Mouse (Mus musculus): ENCODE measurements around the gene Txnl4b. TPM values are rescaled to one million over a fixed set of nuclear protein-coding genes. Genes with fewer than 3 reads are reported as not detected.

Txnl4b gene
- polyA plus RNA-seq, 1 experiment from 2014 or later = 25.4 TPM

DNA sequence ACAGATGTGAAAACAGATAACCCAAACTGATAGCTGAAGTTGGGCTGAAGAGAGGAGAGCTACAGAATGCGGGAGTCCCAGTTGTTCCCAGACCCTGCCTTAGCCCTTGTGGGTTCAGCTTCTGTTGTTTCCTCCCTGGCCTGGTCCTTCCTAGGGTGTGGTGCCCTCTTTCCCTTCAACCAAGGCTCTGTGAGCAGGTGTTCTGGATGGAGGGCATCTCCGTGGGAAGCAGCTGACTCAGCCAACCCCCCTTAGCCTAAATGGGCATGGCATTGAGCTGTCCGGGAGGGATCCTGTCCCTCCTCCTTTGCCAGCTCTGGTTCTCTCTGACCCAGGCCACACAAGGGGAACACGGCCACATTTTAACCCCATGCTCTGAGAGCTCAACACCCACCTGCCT lies 10.6 kb downstream of the Txnl4b start:
- Histone ChIP-seq H3K4me3 (no peak overlapping the region), H3K9ac (no peak overlapping the region), H3K4me2 (replicated peaks) (no peak overlapping the region), H3K27me3 (no peaks in the 10 kb centered on the region), H3K4me1 (no peaks in the 10 kb centered on the region), H3K27ac (no peak overlapping the region), H3K9me3 (no peaks in the 10 kb centered on the region), H3K36me3 (peaks cover 15% of the 10 kb centered on the region)
- WGBS = 72% methylated on average over 4 of the region's 4 CpGs
- ATAC-seq (ENCODE audit: low FRiP score, low read depth) = no peak

DNA sequence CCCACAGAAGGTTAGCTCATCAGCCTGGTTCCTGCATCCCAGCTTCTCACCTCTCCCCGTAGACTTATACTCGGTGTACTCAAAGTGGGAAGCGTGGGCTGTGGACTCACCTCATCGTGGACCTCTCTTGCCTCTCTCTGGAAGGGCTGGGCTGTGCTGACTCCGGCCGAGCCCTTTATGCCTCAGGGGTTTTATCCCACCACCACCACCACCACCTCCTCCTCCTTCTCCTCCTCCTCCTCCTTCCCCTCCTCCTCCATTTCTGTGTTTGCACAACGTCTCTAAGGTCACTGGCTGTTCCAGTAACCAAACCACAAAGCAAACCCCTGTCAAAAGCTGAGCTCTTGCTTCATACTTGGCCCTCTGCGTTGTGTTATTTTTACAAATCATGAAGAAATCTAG lies 13.2 kb downstream of the Txnl4b start, which contains the start of gene Hp:
Hp (minus strand) TSS at position 273 of the 402 bp plus-strand sequence.
- H3K9me3 ChIP-seq = no peaks in the 10 kb centered on the region; the same call in 1 of the 2 replicates
- H3K4me2 ChIP-seq (replicated peaks) = no peak within 1 kb of the TSS
- no peak within 1 kb of the TSS for H3K4me3 ChIP-seq
- H3K4me1 ChIP-seq = no peaks in the 10 kb centered on the region
- H3K27me3 ChIP-seq = no peaks in the 10 kb centered on the region
- ATAC-seq (ENCODE audit: low FRiP score, low read depth) = no peak
- H3K27ac ChIP-seq = no peak within 1 kb of the TSS
- 59% methylated on average over 8 of the region's 8 CpGs for WGBS
- H3K9ac ChIP-seq = no peak within 1 kb of the TSS
- no peaks in the 10 kb centered on the region for H3K36me3 ChIP-seq

- no peak overlapping the region for H3K27ac ChIP-seq
- WGBS = 75% methylated on average over 4 of the region's 4 CpGs
- H3K9me3 ChIP-seq = no peaks in the 10 kb centered on the region; the same call in 1 of the 2 replicates
- no peak overlapping the region for H3K4me3 ChIP-seq
- ATAC-seq (ENCODE audit: low FRiP score, low read depth) = no peak
- H3K36me3 ChIP-seq = no peaks in the 10 kb centered on the region
- H3K9ac ChIP-seq = no peak overlapping the region
- H3K4me1 ChIP-seq = no peaks in the 10 kb centered on the region
- H3K4me2 ChIP-seq (replicated peaks) = no peak overlapping the region
- H3K27me3 ChIP-seq = no peaks in the 10 kb centered on the region
These were observed 18.6 kb downstream of the Txnl4b start for GRCm38 (mm10) chr8:109584293-109584692.

GRCm38 (mm10) chr8:109584830-109585229 lies 19.1 kb downstream of the Txnl4b start:
- no peaks in the 10 kb centered on the region; the same call in 1 of the 2 replicates for H3K9me3 ChIP-seq

DNA sequence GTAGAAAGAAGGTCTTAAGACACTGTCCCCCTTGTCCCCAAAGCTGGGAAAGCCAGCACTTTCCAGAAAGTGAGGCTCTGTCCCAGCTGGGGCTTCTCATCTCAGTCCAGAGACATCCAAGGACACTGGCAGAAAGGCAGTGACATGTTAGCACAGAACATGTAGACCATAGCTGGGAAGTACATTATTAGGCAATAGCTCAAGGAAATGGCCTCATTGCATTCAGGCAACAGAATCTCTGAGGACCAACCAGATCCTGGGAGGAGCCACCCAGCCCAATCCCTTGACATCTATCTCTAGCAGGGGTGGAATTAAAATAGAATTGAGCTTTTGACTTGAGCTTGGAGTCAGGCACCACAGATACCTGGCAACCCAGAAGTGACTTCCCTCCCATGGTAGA lies 20.0 kb downstream of the Txnl4b start:
- Histone ChIP-seq H3K4me1 (no peaks in the 10 kb centered on the region), H3K27me3 (no peaks in the 10 kb centered on the region), H3K36me3 (no peaks in the 10 kb centered on the region), H3K27ac (no peak overlapping the region), H3K9ac (no peak overlapping the region), H3K4me3 (no peak overlapping the region), H3K9me3 (no peaks in the 10 kb centered on the region; the same call in 1 of the 2 replicates), H3K4me2 (replicated peaks) (no peak overlapping the region)
- ATAC-seq (ENCODE audit: low FRiP score, low read depth) = no peak

More at GRCm38 (mm10) chr8:109584830-109585229, 19.1 kb downstream of the Txnl4b start:
- H3K27ac ChIP-seq = no peak overlapping the region
- H3K4me1 ChIP-seq = no peaks in the 10 kb centered on the region
- no peaks in the 10 kb centered on the region for H3K27me3 ChIP-seq
- no peak overlapping the region for H3K9ac ChIP-seq
- no peak overlapping the region for H3K4me3 ChIP-seq
- H3K36me3 ChIP-seq = no peaks in the 10 kb centered on the region
- H3K4me2 ChIP-seq (replicated peaks) = no peak overlapping the region
- 83% methylated on average over 3 of the region's 3 CpGs for WGBS
- ATAC-seq (ENCODE audit: low FRiP score, low read depth) = no peak

- 65% methylated on average over 7 of the region's 7 CpGs for WGBS
- Histone ChIP-seq H3K9ac (no peak overlapping the region), H3K9me3 (no peaks in the 10 kb centered on the region; the same call in 1 of the 2 replicates), H3K27me3 (no peaks in the 10 kb centered on the region), H3K4me2 (replicated peaks) (no peak overlapping the region), H3K4me1 (no peaks in the 10 kb centered on the region), H3K36me3 (peaks cover 8% of the 10 kb centered on the region), H3K27ac (no peak overlapping the region), H3K4me3 (no peak overlapping the region)
- no peak for ATAC-seq (ENCODE audit: low FRiP score, low read depth)
These were observed 21.3 kb downstream of the Txnl4b start for GRCm38 (mm10) chr8:109586972-109587504.

DNA sequence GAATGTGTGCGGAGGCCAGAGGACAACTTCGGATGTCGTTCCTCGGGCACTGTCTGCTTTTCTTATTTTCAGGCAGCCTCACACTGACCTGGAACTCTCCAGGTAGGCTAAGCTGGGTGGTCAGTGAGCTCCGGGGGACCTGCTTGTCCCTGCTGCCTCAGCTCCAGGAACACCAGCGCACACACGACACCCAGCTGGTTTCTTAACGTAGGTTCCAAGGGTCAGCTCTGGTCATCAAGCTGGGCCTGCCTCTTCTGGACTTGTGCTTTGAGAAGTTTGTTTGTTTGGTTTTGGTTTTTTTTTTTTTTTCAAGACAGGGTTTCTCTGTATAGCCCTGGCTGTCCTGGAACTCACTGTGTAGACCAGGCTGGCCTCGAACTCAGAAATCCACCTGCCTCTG lies 25.2 kb downstream of the Txnl4b start:
- peaks cover 45% of the 10 kb centered on the region for H3K36me3 ChIP-seq
- no peak overlapping the region for H3K9ac ChIP-seq
- no peak overlapping the region for H3K4me2 ChIP-seq (replicated peaks)
- ATAC-seq (ENCODE audit: low FRiP score, low read depth) = no peak
- no peak overlapping the region for H3K27ac ChIP-seq
- no peaks in the 10 kb centered on the region for H3K9me3 ChIP-seq
- H3K4me1 ChIP-seq = no peaks in the 10 kb centered on the region
- H3K27me3 ChIP-seq = no peaks in the 10 kb centered on the region
- 84% methylated on average over 9 of the region's 9 CpGs for WGBS
- H3K4me3 ChIP-seq = no peak overlapping the region

DNA sequence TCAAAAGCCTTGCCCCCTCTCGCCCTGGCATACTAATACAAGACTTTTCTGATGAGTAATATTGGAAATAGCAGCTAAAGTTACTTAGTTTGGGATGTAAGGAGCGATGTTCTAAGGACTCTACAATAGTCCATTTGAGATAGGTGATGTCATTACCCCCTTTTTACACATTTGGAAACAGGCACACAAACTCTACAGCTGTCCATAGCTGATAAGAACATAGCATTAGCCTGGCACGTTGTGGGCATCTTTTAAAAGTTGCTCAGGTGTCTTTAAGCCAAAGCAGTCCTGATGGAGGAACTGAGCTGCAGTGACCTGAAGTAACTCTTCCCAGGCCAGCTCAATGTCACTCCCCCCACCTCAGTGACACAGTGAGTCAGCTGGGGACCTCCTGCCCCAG lies 25.7 kb downstream of the Txnl4b start:
- ATAC-seq (ENCODE audit: low FRiP score, low read depth) = no peak
- Histone ChIP-seq H3K4me3 (no peak overlapping the region), H3K27ac (no peak overlapping the region), H3K36me3 (peaks cover 46% of the 10 kb centered on the region), H3K9ac (no peak overlapping the region), H3K4me2 (replicated peaks) (no peak overlapping the region), H3K27me3 (no peaks in the 10 kb centered on the region), H3K4me1 (no peaks in the 10 kb centered on the region), H3K9me3 (no peaks in the 10 kb centered on the region)
- 83% methylated on average over 3 of the region's 3 CpGs for WGBS

GRCm38 (mm10) chr8:109592164-109592563 lies 26.5 kb downstream of the Txnl4b start:
- no peak overlapping the region for H3K9ac ChIP-seq
- no peak for ATAC-seq (ENCODE audit: low FRiP score, low read depth)
- no peaks in the 10 kb centered on the region for H3K9me3 ChIP-seq
- 93% methylated on average over 5 of the region's 5 CpGs for WGBS
- no peak overlapping the region for H3K27ac ChIP-seq
- no peak overlapping the region for H3K4me2 ChIP-seq (replicated peaks)
- no peak overlapping the region for H3K4me3 ChIP-seq
- no peaks in the 10 kb centered on the region for H3K27me3 ChIP-seq
- H3K36me3 ChIP-seq = peaks cover 52% of the 10 kb centered on the region
- no peaks in the 10 kb centered on the region for H3K4me1 ChIP-seq

- Histone ChIP-seq H3K4me2 (replicated peaks) (no peak overlapping the region), H3K27ac (no peak overlapping the region), H3K27me3 (no peaks in the 10 kb centered on the region), H3K9me3 (no peaks in the 10 kb centered on the region), H3K4me3 (no peak overlapping the region), H3K9ac (no peak overlapping the region), H3K4me1 (no peaks in the 10 kb centered on the region), H3K36me3 (peaks cover 54% of the 10 kb centered on the region)
- WGBS = 79% methylated on average over 6 of the region's 6 CpGs
- no peak for ATAC-seq (ENCODE audit: low FRiP score, low read depth)
These were observed 27.6 kb downstream of the Txnl4b start for GRCm38 (mm10) chr8:109593117-109593788.

DNA sequence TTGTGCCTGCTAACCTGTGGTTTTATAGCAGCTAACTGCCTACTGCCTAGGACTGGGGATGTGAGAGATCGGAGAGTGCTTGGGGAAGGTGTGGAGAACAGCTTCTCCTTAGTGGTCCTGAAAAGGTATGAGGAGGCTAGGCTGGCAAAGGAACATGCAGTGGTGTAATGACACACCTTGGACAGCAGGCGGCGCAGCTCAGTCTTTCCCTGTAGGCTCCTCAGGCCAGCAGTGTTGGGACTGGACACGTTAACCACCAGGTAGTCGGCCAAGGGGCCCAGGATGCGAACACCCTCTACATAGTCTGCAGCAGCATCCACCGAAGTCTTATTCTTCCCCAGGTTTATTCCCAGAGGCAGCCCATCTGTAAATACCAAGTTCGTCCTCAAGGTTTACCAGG lies 30.2 kb downstream of the Txnl4b start:
- Histone ChIP-seq H3K4me1 (no peaks in the 10 kb centered on the region), H3K9me3 (no peaks in the 10 kb centered on the region), H3K36me3 (peaks cover 75% of the 10 kb centered on the region), H3K27me3 (no peaks in the 10 kb centered on the region), H3K4me2 (replicated peaks) (no peak overlapping the region), H3K27ac (no peak overlapping the region), H3K4me3 (no peak overlapping the region), H3K9ac (no peak overlapping the region)
- no peak for ATAC-seq (ENCODE audit: low FRiP score, low read depth)
- WGBS = 51% methylated on average over 8 of the region's 8 CpGs

DNA sequence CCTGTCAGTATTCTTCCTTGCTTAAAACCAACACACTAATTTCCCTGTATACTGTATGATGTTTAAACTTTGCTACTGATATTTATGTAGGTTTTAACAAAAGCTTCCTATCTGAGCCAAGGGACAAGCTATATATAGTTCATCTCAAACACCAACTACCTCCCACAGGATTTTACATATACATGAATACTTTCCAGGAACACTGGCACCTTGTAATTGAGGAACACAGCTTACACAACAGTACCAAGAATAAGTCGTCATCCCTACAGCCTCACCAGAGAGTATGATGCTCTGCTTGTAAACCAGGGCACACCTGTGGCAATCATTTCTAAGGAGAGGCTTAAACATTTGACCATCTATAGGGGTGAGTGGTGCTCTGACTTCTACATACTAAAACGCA lies 41.0 kb downstream of the Txnl4b start:
- ATAC-seq (ENCODE audit: low FRiP score, low read depth) = no peak
- 74% methylated on average over 2 of the region's 2 CpGs for WGBS
- Histone ChIP-seq H3K4me2 (replicated peaks) (no peak overlapping the region), H3K9ac (no peak overlapping the region), H3K4me1 (peaks cover 16% of the 10 kb centered on the region), H3K9me3 (no peaks in the 10 kb centered on the region), H3K36me3 (peaks cover 35% of the 10 kb centered on the region), H3K4me3 (no peak overlapping the region), H3K27ac (no peak overlapping the region), H3K27me3 (no peaks in the 10 kb centered on the region)

DNA sequence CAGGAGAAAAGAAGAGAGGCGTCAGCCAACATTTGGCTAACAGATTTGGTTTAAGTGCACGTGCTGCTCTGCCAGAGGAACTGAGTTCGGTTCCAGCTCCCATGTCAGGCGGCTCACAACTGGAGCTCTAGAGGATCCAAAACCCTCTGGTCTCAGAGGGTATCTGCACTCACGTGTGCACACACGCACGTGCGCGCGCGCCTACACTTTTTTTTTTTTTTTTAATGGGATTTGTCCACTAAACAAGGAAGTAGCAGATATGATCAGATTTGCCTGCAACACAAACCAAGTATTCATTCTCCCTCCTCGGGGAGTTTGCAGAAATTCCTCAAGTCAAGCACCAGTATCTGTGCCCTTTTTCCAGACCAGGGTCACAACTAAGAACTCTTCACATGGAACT lies 42.0 kb downstream of the Txnl4b start:
- Histone ChIP-seq H3K27ac (peak overlapping the region; percentile 93; the same call in 1 of the 2 replicates), H3K4me3 (peak overlapping the region; percentile 63), H3K9ac (peak overlapping the region; percentile 70), H3K9me3 (no peaks in the 10 kb centered on the region), H3K36me3 (peaks cover 27% of the 10 kb centered on the region), H3K27me3 (no peaks in the 10 kb centered on the region), H3K4me1 (peaks cover 16% of the 10 kb centered on the region), H3K4me2 (replicated peaks) (peak overlapping the region; percentile 84)
- WGBS = 13% methylated on average over 12 of the region's 12 CpGs
- ATAC-seq (ENCODE audit: low FRiP score, low read depth) = no peak
